Mouse (Mus musculus) small intestine, adult 2 months (tissue): ENCODE data around the gene Kdr.
A peak's percentile ranks its signal among the peaks of the same experiment; 100 is the strongest.

ENCODE experiments used
- CTCF ChIP-seq: fragments of 200-500 bp; IDR thresholded peaks from 2 replicates; pipeline ENCODE4 v1.5.1; 2012; ENCODE audit warnings: low read depth, mild to moderate bottlenecking, control low read depth, inconsistent platforms, low read length, moderate library complexity, mixed read lengths; ENCODE audit not compliant: insufficient replicate concordance, insufficient read length; ENCODE audit errors: extremely low read depth
- POLR2A ChIP-seq: fragments of 200-500 bp; IDR thresholded peaks from 2 replicates; pipeline ENCODE4 v1.6.1; 2012; ENCODE audit warnings: low read depth, mild to moderate bottlenecking, control low read depth, inconsistent platforms, low read length, moderate library complexity

DNA sequence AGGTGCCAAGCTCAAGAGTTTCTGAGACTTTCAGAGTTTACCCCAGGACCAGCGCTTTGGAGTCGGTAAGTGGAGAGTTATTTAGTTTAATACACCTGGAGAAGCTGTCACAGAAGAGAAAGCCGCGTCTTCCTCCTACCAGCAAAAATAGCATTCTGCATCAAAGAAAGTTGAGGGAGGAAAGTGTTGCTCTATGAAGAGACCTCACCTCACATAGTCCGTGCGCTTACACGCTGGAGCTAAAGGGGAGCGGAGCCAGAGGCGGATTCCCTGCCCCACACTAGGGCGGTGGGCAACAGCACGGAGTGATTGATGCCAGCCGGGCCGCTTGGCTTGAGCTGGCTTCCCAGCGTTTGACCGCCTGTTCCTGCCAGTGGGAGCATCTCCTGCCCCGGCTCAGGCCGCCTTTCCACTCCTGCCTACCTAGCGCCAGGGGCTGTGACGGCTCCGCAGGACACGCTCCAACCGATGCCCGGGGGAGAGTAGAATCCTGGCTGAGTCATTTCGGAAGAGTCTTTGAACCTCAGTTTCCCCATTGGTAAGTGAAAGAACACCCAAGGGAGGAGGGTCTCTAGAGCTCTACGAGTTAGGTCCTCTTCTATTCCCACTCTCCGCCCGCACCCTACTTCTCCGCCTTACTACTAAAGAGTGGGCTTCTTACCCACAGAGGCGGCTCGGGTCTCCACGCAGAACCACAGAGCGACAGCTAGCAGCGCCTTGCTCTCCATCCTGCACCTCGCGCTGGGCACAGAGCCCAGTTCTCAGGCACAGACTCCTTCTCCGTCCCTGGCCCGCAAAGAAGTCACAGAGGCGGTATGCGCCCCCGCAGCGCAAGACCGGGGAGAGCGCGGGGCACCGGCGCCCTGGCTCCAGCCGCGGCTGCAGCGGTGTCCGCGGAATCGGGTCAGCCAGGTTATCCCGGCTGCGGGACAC lies 551 bp downstream of the Kdr start:
- TF ChIP-seq CTCF, result no peak
- TF ChIP-seq POLR2A, result peak; percentile 34; the same call in 1 of the 2 replicates
